Mouse (Mus musculus): ENCODE measurements at regions not wholly inside any gene's neighbourhood (a gene's known extent, or its start where the extent isn't known, plus 50 kb on each side); places are given as distances from the start of the nearest gene placed in this dataset.

GRCm38 (mm10) chr4:95358674-95359073 is 198.6 kb upstream of the Fggy start:
- TF ChIP-seq CTCF (IDR thresholded peaks at IDR 0.05; ENCODE audit: low read depth, low read length) (no peak), GATA1 (IDR thresholded peaks at IDR 0.05; ENCODE audit: borderline replicate concordance, low read length) (no peak)

Data from G1E (cell line).